Mouse (Mus musculus) gastrocnemius, adult 8-10 months (tissue): ENCODE results near the gene Kcnd2. TPM values are rescaled to one million over a fixed set of nuclear protein-coding genes. Genes with fewer than 3 reads are reported as not detected.
"Not testable (repeated sequence)": the region's sequence is repeated elsewhere in the genome, so short reads cannot be mapped to it uniquely, and the experiment has no call there.

ENCODE experiments used
- DNase-seq, 2 experiments: peaks; one replicate each; pipeline ENCODE4 v3.0.0; 2022; ENCODE audit warnings: low spot score in 2 of 2
- total RNA-seq, 4 experiments: library from RNA; stranded (reverse); gene quantifications; 2 replicates each; pipeline ENCODE4 v1.2.4; 2022

Gene Kcnd2
- total RNA-seq: under 1 TPM in 2 of 4 experiments, not detected in 2; 0.05 TPM

- DNase-seq: no peak
Measured at GRCm38 (mm10) chr6:21215491-21216191, at the start of gene Kcnd2. Kcnd2 (plus strand) TSS chr6:21215503.

GRCm38 (mm10) chr6:21166611-21167010, 48.7 kb upstream of the Kcnd2 start:
- DNase-seq: no peak

GRCm38 (mm10) chr6:21195341-21195740, 20.0 kb upstream of the Kcnd2 start:
- no peak for DNase-seq

- no peak for DNase-seq
Measured at GRCm38 (mm10) chr6:21213865-21214672, 1.2 kb upstream of the Kcnd2 start.

GRCm38 (mm10) chr6:21214673-21215490, 421 bp upstream of the Kcnd2 start:
- DNase-seq: no peak

- DNase-seq: no peak
Measured at GRCm38 (mm10) chr6:21216206-21217020, 1.1 kb downstream of the Kcnd2 start.

GRCm38 (mm10) chr6:21217156-21217555, 1.9 kb downstream of the Kcnd2 start:
- DNase-seq: no peak

- no peak for DNase-seq
Measured at GRCm38 (mm10) chr6:21226124-21226523, 10.8 kb downstream of the Kcnd2 start.

GRCm38 (mm10) chr6:21259031-21259430, 43.7 kb downstream of the Kcnd2 start:
- no peak for DNase-seq

GRCm38 (mm10) chr6:21267897-21268296, 52.6 kb downstream of the Kcnd2 start:
- DNase-seq: no peak

GRCm38 (mm10) chr6:21277343-21277933, 62.1 kb downstream of the Kcnd2 start:
- DNase-seq: no peak

- no peak for DNase-seq
Measured at GRCm38 (mm10) chr6:21304943-21305342, 89.6 kb downstream of the Kcnd2 start.

- DNase-seq: no peak
Measured at GRCm38 (mm10) chr6:21310159-21310558, 94.9 kb downstream of the Kcnd2 start.

GRCm38 (mm10) chr6:21321407-21321806, 106.1 kb downstream of the Kcnd2 start:
- no peak for DNase-seq

GRCm38 (mm10) chr6:21322211-21322610, 106.9 kb downstream of the Kcnd2 start:
- DNase-seq: no peak

- DNase-seq: no peak
Measured at GRCm38 (mm10) chr6:21325251-21325650, 109.9 kb downstream of the Kcnd2 start.

- DNase-seq: no peak
Measured at GRCm38 (mm10) chr6:21327081-21327737, 111.9 kb downstream of the Kcnd2 start.

- not testable (repeated sequence) for DNase-seq
Measured at GRCm38 (mm10) chr6:21385298-21385697, 170.0 kb downstream of the Kcnd2 start.

GRCm38 (mm10) chr6:21391776-21392175, 176.5 kb downstream of the Kcnd2 start:
- no peak for DNase-seq

- DNase-seq: no peak
Measured at GRCm38 (mm10) chr6:21413656-21414055, 198.4 kb downstream of the Kcnd2 start.
